Comparison of ENCODE assay signal across 9 mouse cellular contexts in genomic region chr10:80131952-80132350, GRCm38 (mm10). TPM values are rescaled to one million over a fixed set of nuclear protein-coding genes. Genes with fewer than 3 reads are reported as not detected.
A peak's percentile ranks its signal among the peaks of the same experiment; 100 is the strongest.
DNase-seq lines count a peak whose midpoint lies in the region; ATAC-seq and TF ChIP-seq lines count a peak whose summit lies in the region.
"Had no signal": no experiment of that assay in that cellular context is flagged by ENCODE, and none has a peak within 500 bp of the region (broad histone marks: within the 10 kb centered on the region; RNA-seq: fewer than 3 reads in every experiment).

No protein-coding gene starts in this region.

- no peak overlapping the region for H3K4me3 ChIP-seq in kidney, postnatal 0 days (replicated peaks; ENCODE audit: low read depth, low read length)
- H3K4me3 ChIP-seq in embryonic facial prominence, embryonic 11.5 days (ENCODE audit: low read depth, low read length), result peak overlapping the region; percentile 17; the same call in 1 of the 2 replicates
- no peak overlapping the region for H3K4me3 ChIP-seq in hindbrain, embryonic 14.5 days (replicated peaks; ENCODE audit: low read length)
- no peak overlapping the region for H3K4me3 ChIP-seq in heart, adult 2 months

- no peak overlapping the region for H3K27ac ChIP-seq in kidney, postnatal 0 days
- H3K27ac ChIP-seq in embryonic facial prominence, embryonic 11.5 days (replicated peaks; ENCODE audit: low read depth, low read length), result no peak overlapping the region
- no peak overlapping the region for H3K27ac ChIP-seq in hindbrain, embryonic 14.5 days
- H3K27ac ChIP-seq in heart, adult 2 months, result no peak overlapping the region

- H3K4me1 ChIP-seq in kidney, postnatal 0 days (replicated peaks; ENCODE audit: insufficient read depth, low read length), result peaks cover 12% of the 10 kb centered on the region; the same call in 1 of the 2 replicates
- peaks cover 11% of the 10 kb centered on the region for H3K4me1 ChIP-seq in embryonic facial prominence, embryonic 11.5 days (ENCODE audit: control insufficient read depth, insufficient read depth, low read length)
- peaks cover 20% of the 10 kb centered on the region for H3K4me1 ChIP-seq in hindbrain, embryonic 14.5 days (replicated peaks; ENCODE audit: control insufficient read depth, insufficient read depth, low read length)
- H3K4me1 ChIP-seq in heart, adult 2 months (ENCODE audit: control insufficient read depth, insufficient read depth, low read length), result peaks cover 2% of the 10 kb centered on the region; the same call in 1 of the 2 replicates

- TF ChIP-seq EP300 in heart, adult 2 months (IDR thresholded peaks at IDR 0.05; ENCODE audit: insufficient read depth, low read depth, low read length), result no peak

- no peak overlapping the region for H3K9ac ChIP-seq in kidney, postnatal 0 days (ENCODE audit: low read depth, low read length)
- H3K9ac ChIP-seq in embryonic facial prominence, embryonic 11.5 days (replicated peaks; ENCODE audit: low read length), result peak overlapping the region; percentile 18; the same call in 1 of the 2 replicates
- peak overlapping the region; percentile 20; the same call in 1 of the 2 replicates for H3K9ac ChIP-seq in hindbrain, embryonic 14.5 days
- H3K9ac ChIP-seq in heart, adult 2 months (ENCODE audit: low read depth, low read length), result no peak overlapping the region

- DNase-seq in kidney, postnatal 0 days (ENCODE audit: low spot score), result no peak
- no peak for DNase-seq in kidney, adult 11 months
- DNase-seq in embryonic facial prominence, embryonic 11.5 days (ENCODE audit: low spot score), result peak; percentile 26
- DNase-seq in hindbrain, embryonic 14.5 days (ENCODE audit: low spot score), result no peak
- peak; percentile 50 for DNase-seq in neural tube, embryonic 10.5 days (ENCODE audit: extremely low spot score, low spot score)
- no peak for DNase-seq in c-Kit-positive CD71-positive TER-119-positive erythroid progenitor cells, embryonic 14.5 days (ENCODE audit: low spot score)
- no peak for DNase-seq in cerebellum, postnatal 4 days (ENCODE audit: low spot score in 2 of 2)
- DNase-seq in heart, adult 2 months, result no peak
- DNase-seq: lung, adult 2 months had no signal

- H3K27me3 ChIP-seq in kidney, postnatal 0 days (ENCODE audit: insufficient read depth, low read length), result no peaks in the 10 kb centered on the region
- peaks cover 8% of the 10 kb centered on the region for H3K27me3 ChIP-seq in embryonic facial prominence, embryonic 11.5 days (ENCODE audit: control insufficient read depth, insufficient read depth, low read length)
- H3K27me3 ChIP-seq in hindbrain, embryonic 14.5 days (ENCODE audit: control insufficient read depth, insufficient read depth, low read length), result no peaks in the 10 kb centered on the region
- no peaks in the 10 kb centered on the region for H3K27me3 ChIP-seq in heart, adult 2 months (ENCODE audit: control insufficient read depth, insufficient read depth, low read length)

- intact Hi-C loops in heart, adult 2 months (cut with DNase I), result no loop called here

- TF ChIP-seq POLR2A in heart, adult 2 months (IDR thresholded peaks at IDR 0.05; ENCODE audit: insufficient read depth, low read depth, low read length), result no peak

- H3K79me2 ChIP-seq in heart, adult 2 months (replicated peaks; ENCODE audit: control insufficient read depth, insufficient read depth, low read length), result no peaks in the 10 kb centered on the region

- 47% methylated on average over 27 of the region's 27 CpGs for WGBS in kidney, postnatal 0 days
- WGBS in embryonic facial prominence, embryonic 11.5 days, result 31% methylated on average over 27 of the region's 27 CpGs
- 32% methylated on average over 27 of the region's 27 CpGs for WGBS in hindbrain, embryonic 14.5 days
- WGBS in heart, adult 2 months, result 79% methylated on average over 27 of the region's 27 CpGs

- no peak for TF ChIP-seq CTCF in kidney, postnatal 0 days (IDR thresholded peaks at IDR 0.05; ENCODE audit: low read depth)
- no peak for TF ChIP-seq CTCF in heart, adult 2 months (IDR thresholded peaks at IDR 0.05)

- H3K36me3 ChIP-seq in kidney, postnatal 0 days (ENCODE audit: insufficient read depth, low read length), result peaks cover 34% of the 10 kb centered on the region
- peaks cover 13% of the 10 kb centered on the region for H3K36me3 ChIP-seq in embryonic facial prominence, embryonic 11.5 days (replicated peaks; ENCODE audit: control insufficient read depth, insufficient read depth, low read depth, low read length)
- peaks cover 100% of the 10 kb centered on the region for H3K36me3 ChIP-seq in hindbrain, embryonic 14.5 days (replicated peaks; ENCODE audit: control insufficient read depth, insufficient read depth)
- no peaks in the 10 kb centered on the region for H3K36me3 ChIP-seq in heart, adult 2 months (ENCODE audit: control insufficient read depth, insufficient read depth, low read length)

- H3K9me3 ChIP-seq in kidney, postnatal 0 days (replicated peaks; ENCODE audit: low read length), result no peaks in the 10 kb centered on the region
- no peaks in the 10 kb centered on the region for H3K9me3 ChIP-seq in embryonic facial prominence, embryonic 11.5 days (replicated peaks; ENCODE audit: control insufficient read depth, low read length)
- H3K9me3 ChIP-seq in hindbrain, embryonic 14.5 days (ENCODE audit: control insufficient read depth, low read length), result no peaks in the 10 kb centered on the region

- peak overlapping the region; percentile 23; the same call in 1 of the 2 replicates for H3K4me2 ChIP-seq in kidney, postnatal 0 days (ENCODE audit: low read length)
- peak overlapping the region; percentile 41 for H3K4me2 ChIP-seq in embryonic facial prominence, embryonic 11.5 days (ENCODE audit: low read depth, low read length)
- peak overlapping the region; percentile 29 for H3K4me2 ChIP-seq in hindbrain, embryonic 14.5 days (replicated peaks)

- no peak; the same call in 1 of the 2 replicates for ATAC-seq in kidney, postnatal 0 days (replicated peaks; ENCODE audit: low FRiP score, low read depth)
- no peak; the same call in 1 of the 2 replicates for ATAC-seq in embryonic facial prominence, embryonic 11.5 days (replicated peaks; ENCODE audit: insufficient number of reproducible peaks, low FRiP score, low TSS enrichment, low read depth)
- no peak for ATAC-seq in hindbrain, embryonic 14.5 days (ENCODE audit: low FRiP score)

RNA-seq across cellular contexts. Expression of gene Atp5d, which starts 6.5 kb away (rescaled TPM):
- 936 and 986 TPM in 2 replicates for polyA plus RNA-seq in kidney, postnatal 0 days (2015; fragmentation: Nextera tagmentation; extraction: Ambion mirVana)
- polyA plus RNA-seq in embryonic facial prominence, embryonic 11.5 days (2014; fragmentation: Nextera tagmentation; extraction: Ambion mirVana), result 360 and 371 TPM in 2 replicates
- polyA plus RNA-seq in hindbrain, embryonic 14.5 days (2014; fragmentation: Nextera tagmentation; extraction: Ambion mirVana), result 469 and 505 TPM in 2 replicates
- 1,000 to 10,000 TPM; 1,015 to 1,150 TPM for total RNA-seq in heart, adult 2 months (2021)
- 1,139 and 1,938 TPM in 2 replicates for polyA plus RNA-seq in heart, adult 2 months (2012; rRNA removed)

RNA-seq across cellular contexts. Expression of gene Cbarp, which starts 8.7 kb away (rescaled TPM):
- 4.7 and 6.4 TPM in 2 replicates for polyA plus RNA-seq in kidney, postnatal 0 days (2015; fragmentation: Nextera tagmentation; extraction: Ambion mirVana)
- polyA plus RNA-seq in embryonic facial prominence, embryonic 11.5 days (2014; fragmentation: Nextera tagmentation; extraction: Ambion mirVana), result 6.8 and 9.0 TPM in 2 replicates
- polyA plus RNA-seq in hindbrain, embryonic 14.5 days (2014; fragmentation: Nextera tagmentation; extraction: Ambion mirVana), result 93.4 and 96.4 TPM in 2 replicates
- total RNA-seq in heart, adult 2 months (2021), result 1 to 10 TPM; 3.9 to 4.9 TPM
- 3.0 and 4.3 TPM in 2 replicates for polyA plus RNA-seq in heart, adult 2 months (2012; rRNA removed)

RNA-seq across cellular contexts. Expression of gene Midn, which starts 16.1 kb away (rescaled TPM):
- 13.7 and 18.6 TPM in 2 replicates for polyA plus RNA-seq in kidney, postnatal 0 days (2015; fragmentation: Nextera tagmentation; extraction: Ambion mirVana)
- 60.3 and 62.1 TPM in 2 replicates for polyA plus RNA-seq in embryonic facial prominence, embryonic 11.5 days (2014; fragmentation: Nextera tagmentation; extraction: Ambion mirVana)
- polyA plus RNA-seq in hindbrain, embryonic 14.5 days (2014; fragmentation: Nextera tagmentation; extraction: Ambion mirVana), result 44.1 and 54.4 TPM in 2 replicates
- 100 to 1,000 TPM in 1 of 2 experiments, 10 to 100 TPM in 1; 96.2 to 102 TPM for total RNA-seq in heart, adult 2 months (2021)
- polyA plus RNA-seq in heart, adult 2 months (2012; rRNA removed), result 50.1 and 74.5 TPM in 2 replicates

RNA-seq across cellular contexts. Expression of gene Stk11, which starts 16.3 kb away (rescaled TPM):
- polyA plus RNA-seq in kidney, postnatal 0 days (2015; fragmentation: Nextera tagmentation; extraction: Ambion mirVana), result 14.2 and 15.1 TPM in 2 replicates
- 16.6 and 18.5 TPM in 2 replicates for polyA plus RNA-seq in embryonic facial prominence, embryonic 11.5 days (2014; fragmentation: Nextera tagmentation; extraction: Ambion mirVana)
- polyA plus RNA-seq in hindbrain, embryonic 14.5 days (2014; fragmentation: Nextera tagmentation; extraction: Ambion mirVana), result 20.2 and 24.6 TPM in 2 replicates
- total RNA-seq in heart, adult 2 months (2021), result 100 to 1,000 TPM; 140 to 161 TPM
- 127 and 144 TPM in 2 replicates for polyA plus RNA-seq in heart, adult 2 months (2012; rRNA removed)

RNA-seq across cellular contexts. Expression of gene Sbno2, which starts 26.6 kb away (rescaled TPM):
- 9.6 and 10.5 TPM in 2 replicates for polyA plus RNA-seq in kidney, postnatal 0 days (2015; fragmentation: Nextera tagmentation; extraction: Ambion mirVana)
- 5.6 and 6.6 TPM in 2 replicates for polyA plus RNA-seq in embryonic facial prominence, embryonic 11.5 days (2014; fragmentation: Nextera tagmentation; extraction: Ambion mirVana)
- polyA plus RNA-seq in hindbrain, embryonic 14.5 days (2014; fragmentation: Nextera tagmentation; extraction: Ambion mirVana), result 12.3 and 12.6 TPM in 2 replicates
- 10 to 100 TPM; 10.6 to 11.2 TPM for total RNA-seq in heart, adult 2 months (2021)
- 16.9 and 18.0 TPM in 2 replicates for polyA plus RNA-seq in heart, adult 2 months (2012; rRNA removed)

Comparison
In these comparisons a context has a peak if more than half of its experiments do, and no peak if none do; other contexts are left out.
1. DNase-seq: peak in embryonic facial prominence, embryonic 11.5 days (single experiment) and neural tube, embryonic 10.5 days (single experiment); none in kidney, postnatal 0 days (single experiment), kidney, adult 11 months (single experiment), hindbrain, embryonic 14.5 days (single experiment), c-Kit-positive CD71-positive TER-119-positive erythroid progenitor cells, embryonic 14.5 days (single experiment), cerebellum, postnatal 4 days (0 of 2) and heart, adult 2 months (0 of 2).
2. H3K9ac ChIP-seq: peak in embryonic facial prominence, embryonic 11.5 days (single experiment) and hindbrain, embryonic 14.5 days (single experiment); none in kidney, postnatal 0 days (single experiment) and heart, adult 2 months (single experiment).
3. Peak in every context shown above with its lines, with median percentiles within 50 percentile points of each other: H3K4me2 ChIP-seq.